Mouse (Mus musculus): Measurements from ENCODE around the gene Robo2. TPM values are rescaled to one million over a fixed set of nuclear protein-coding genes. Genes with fewer than 3 reads are reported as not detected.

Gene Robo2
- polyA plus RNA-seq, 1 experiment from 2014 or later = 65.3 TPM

DNA sequence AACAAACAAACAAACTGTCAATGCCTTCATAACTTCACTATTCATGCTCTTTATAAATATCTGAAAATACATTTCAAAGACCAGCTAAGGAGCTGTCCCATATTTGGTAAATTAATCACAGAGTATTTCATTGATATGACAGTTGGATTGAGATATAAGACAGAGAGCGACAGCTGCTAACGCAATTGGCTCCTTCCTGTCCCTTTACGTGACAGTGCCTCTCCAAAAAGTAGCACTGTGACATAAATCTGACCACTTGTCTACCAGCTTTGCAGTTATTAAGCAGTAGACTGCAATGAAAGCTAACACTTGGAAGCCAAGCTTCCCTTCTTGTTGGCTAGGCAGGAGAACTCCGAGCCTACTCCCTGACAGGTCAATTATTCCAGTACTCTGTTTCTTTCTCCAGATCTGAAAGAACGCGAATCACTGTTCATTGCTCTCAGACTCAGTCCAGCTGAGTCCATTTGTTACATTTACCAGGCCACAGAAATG is 452.1 kb downstream of the Robo2 start:
- no peak overlapping the region for H3K4me3 ChIP-seq (replicated peaks)
- no peaks in the 10 kb centered on the region for H3K4me1 ChIP-seq
- H3K9ac ChIP-seq = no peak overlapping the region
- no peak for ATAC-seq (ENCODE audit: low FRiP score)
- H3K36me3 ChIP-seq (replicated peaks) = no peaks in the 10 kb centered on the region
- no peak overlapping the region for H3K27ac ChIP-seq
- no peaks in the 10 kb centered on the region for H3K27me3 ChIP-seq
- WGBS = 74% methylated on average over 6 of the region's 6 CpGs
- no peaks in the 10 kb centered on the region for H3K9me3 ChIP-seq
- no peak overlapping the region for H3K4me2 ChIP-seq

GRCm38 (mm10) chr16:73958524-73958846 is 453.1 kb downstream of the Robo2 start:
- ATAC-seq (ENCODE audit: low FRiP score) = no peak
- no peak overlapping the region for H3K4me3 ChIP-seq (replicated peaks)
- no peaks in the 10 kb centered on the region for H3K4me1 ChIP-seq
- H3K9ac ChIP-seq = no peak overlapping the region
- H3K4me2 ChIP-seq = no peak overlapping the region
- no peak overlapping the region for H3K27ac ChIP-seq
- no peaks in the 10 kb centered on the region for H3K9me3 ChIP-seq
- H3K27me3 ChIP-seq = no peaks in the 10 kb centered on the region
- no peaks in the 10 kb centered on the region for H3K36me3 ChIP-seq (replicated peaks)
- 82% methylated on average over 1 of the region's 1 CpGs for WGBS

DNA sequence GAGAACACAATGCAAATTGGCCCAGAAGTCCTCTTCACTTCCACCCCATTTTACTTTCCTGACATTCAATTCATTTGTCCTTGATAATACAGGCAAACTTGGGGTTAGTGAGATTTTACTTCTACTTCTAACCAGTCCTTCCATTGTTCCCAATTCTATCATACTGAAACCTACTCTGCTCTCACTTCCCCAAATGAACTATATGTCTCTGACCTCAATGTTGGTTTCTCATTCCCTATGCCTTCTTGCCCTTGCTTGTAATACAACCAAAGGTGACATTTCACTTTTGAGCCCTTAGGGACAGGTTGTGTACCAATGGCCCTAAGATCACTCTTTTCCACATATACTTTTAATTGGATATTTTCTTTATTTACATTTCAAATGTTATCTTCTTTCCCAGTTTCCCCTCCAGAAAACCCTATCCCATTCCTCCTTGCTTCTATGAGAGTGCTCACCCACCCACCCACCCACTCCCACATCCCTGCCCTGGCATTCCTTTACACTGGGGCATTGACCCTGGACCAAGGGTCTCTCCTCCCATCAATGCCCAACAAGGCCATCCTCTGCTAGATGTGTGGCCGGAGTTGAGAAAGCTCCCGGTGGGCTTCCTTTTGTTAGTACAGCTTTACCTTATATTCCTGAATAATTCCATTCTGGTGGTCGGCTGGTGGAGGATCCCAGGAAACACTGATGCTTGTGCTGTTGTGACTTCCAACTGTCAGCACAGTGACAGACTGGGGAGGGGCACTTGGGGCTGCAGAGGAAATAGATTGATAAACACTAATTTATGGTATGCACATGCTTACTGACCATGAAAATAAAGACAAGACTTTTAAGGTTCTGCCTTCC is 453.7 kb downstream of the Robo2 start:
- ATAC-seq (ENCODE audit: low FRiP score) = no peak
- Histone ChIP-seq H3K9me3 (no peaks in the 10 kb centered on the region), H3K4me2 (no peak overlapping the region), H3K9ac (no peak overlapping the region), H3K4me3 (replicated peaks) (no peak overlapping the region), H3K36me3 (replicated peaks) (no peaks in the 10 kb centered on the region), H3K4me1 (no peaks in the 10 kb centered on the region), H3K27me3 (no peaks in the 10 kb centered on the region), H3K27ac (no peak overlapping the region)
- WGBS = 40% methylated on average over 3 of the region's 3 CpGs

DNA sequence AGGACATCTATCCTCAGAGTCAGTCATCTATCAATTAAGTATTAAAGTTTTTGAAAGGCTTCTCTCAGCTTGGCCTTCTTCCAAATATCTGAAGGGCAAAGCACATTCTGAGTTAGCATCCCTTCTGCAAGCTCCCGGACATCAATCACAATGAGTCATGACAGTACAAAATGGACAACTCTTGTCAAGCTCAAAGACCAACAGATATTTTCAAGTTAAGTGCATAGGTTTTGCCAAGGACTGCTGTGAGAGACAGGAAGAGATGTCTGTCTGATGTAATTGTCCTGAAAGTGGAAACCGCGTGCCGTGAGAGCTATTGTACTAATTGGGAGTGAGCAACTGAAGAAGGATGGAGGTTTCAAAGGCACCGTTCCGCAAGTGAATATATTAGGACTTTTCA is 465.5 kb downstream of the Robo2 start:
- WGBS = 74% methylated on average over 6 of the region's 6 CpGs
- no peak overlapping the region for H3K27ac ChIP-seq
- no peaks in the 10 kb centered on the region for H3K4me1 ChIP-seq
- no peaks in the 10 kb centered on the region for H3K27me3 ChIP-seq
- H3K9ac ChIP-seq = no peak overlapping the region
- no peaks in the 10 kb centered on the region for H3K36me3 ChIP-seq (replicated peaks)
- no peaks in the 10 kb centered on the region for H3K9me3 ChIP-seq
- no peak for ATAC-seq (ENCODE audit: low FRiP score)
- H3K4me3 ChIP-seq (replicated peaks) = no peak overlapping the region
- H3K4me2 ChIP-seq = no peak overlapping the region

DNA sequence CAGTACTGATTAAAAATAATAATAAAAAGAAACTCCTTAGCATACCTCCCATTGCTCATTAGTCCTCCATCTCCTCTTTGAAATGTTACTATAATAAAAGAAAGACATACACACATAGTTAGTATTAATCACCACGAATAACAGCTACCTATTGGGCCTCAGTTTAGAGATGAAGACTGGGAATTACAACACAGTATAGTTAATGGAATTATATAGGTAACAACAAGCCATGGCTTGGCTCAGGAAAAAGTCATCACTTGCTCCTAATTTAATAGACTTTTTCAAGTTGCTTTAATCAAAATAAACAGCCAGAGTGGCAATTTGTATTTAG is 471.4 kb downstream of the Robo2 start:
- no peaks in the 10 kb centered on the region for H3K36me3 ChIP-seq (replicated peaks)
- H3K9me3 ChIP-seq = no peaks in the 10 kb centered on the region
- WGBS = 76% methylated on average over 1 of the region's 1 CpGs
- no peaks in the 10 kb centered on the region for H3K27me3 ChIP-seq
- H3K27ac ChIP-seq = no peak overlapping the region
- H3K4me1 ChIP-seq = no peaks in the 10 kb centered on the region
- no peak for ATAC-seq (ENCODE audit: low FRiP score)
- H3K4me2 ChIP-seq = no peak overlapping the region
- H3K9ac ChIP-seq = no peak overlapping the region
- H3K4me3 ChIP-seq (replicated peaks) = no peak overlapping the region

DNA sequence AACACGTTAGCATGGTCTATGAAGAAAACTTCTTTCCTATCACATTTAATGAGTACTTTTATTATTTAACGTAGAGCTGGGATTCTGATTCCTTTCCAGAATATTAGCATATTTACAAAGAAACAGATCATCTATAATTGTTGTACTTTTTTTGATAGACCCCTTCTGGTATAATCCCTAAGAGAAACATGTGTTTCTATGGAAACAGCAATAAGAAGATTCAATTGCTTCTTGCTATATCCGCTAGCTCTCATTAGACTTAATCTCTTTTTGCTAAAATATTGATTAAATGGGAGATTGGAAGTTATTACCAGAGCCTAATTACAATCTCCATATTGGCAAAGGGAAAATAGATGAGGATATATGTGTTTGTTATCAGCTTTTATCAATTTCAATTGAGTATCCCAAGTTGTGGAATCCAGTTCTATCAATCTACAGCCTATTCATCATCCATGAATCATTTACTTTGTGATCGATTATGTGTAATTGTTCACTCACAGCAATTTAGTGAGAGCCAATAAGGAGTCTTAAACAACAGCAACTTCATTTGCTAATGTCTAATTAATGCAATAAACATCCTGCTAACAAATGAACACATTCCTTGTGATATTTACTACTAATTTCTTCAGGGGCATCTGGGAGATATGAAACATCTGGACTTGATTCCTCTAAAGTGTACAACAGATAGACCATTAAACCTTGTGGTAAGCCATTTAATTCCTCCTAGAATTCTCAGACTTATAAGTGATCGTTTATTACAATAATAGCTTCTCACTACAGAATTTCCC is 472.0 kb downstream of the Robo2 start:
- Histone ChIP-seq H3K9me3 (no peaks in the 10 kb centered on the region), H3K36me3 (replicated peaks) (no peaks in the 10 kb centered on the region), H3K4me2 (no peak overlapping the region), H3K27me3 (no peaks in the 10 kb centered on the region), H3K9ac (no peak overlapping the region), H3K4me3 (replicated peaks) (no peak overlapping the region), H3K27ac (no peak overlapping the region), H3K4me1 (no peaks in the 10 kb centered on the region)
- no peak for ATAC-seq (ENCODE audit: low FRiP score)
- WGBS = 83% methylated on average over 5 of the region's 5 CpGs

GRCm38 (mm10) chr16:73930323-73930722 is 481.3 kb downstream of the Robo2 start:
- Histone ChIP-seq H3K4me3 (replicated peaks) (no peak overlapping the region), H3K27ac (no peak overlapping the region), H3K27me3 (no peaks in the 10 kb centered on the region), H3K36me3 (replicated peaks) (0 out of 2 replicates have a peak, but pooled peaks cover 3% of the 10 kb centered on the region), H3K4me2 (no peak overlapping the region), H3K4me1 (peaks cover 3% of the 10 kb centered on the region; the same call in 1 of the 2 replicates), H3K9me3 (no peaks in the 10 kb centered on the region), H3K9ac (no peak overlapping the region)
- 90% methylated on average over 4 of the region's 4 CpGs for WGBS
- no peak for ATAC-seq (ENCODE audit: low FRiP score)

GRCm38 (mm10) chr16:73927481-73927880 is 484.1 kb downstream of the Robo2 start:
- H3K36me3 ChIP-seq (replicated peaks) = no peaks in the 10 kb centered on the region
- WGBS = 8% methylated on average over 3 of the region's 3 CpGs
- no peak overlapping the region for H3K27ac ChIP-seq
- peaks cover 3% of the 10 kb centered on the region; the same call in 1 of the 2 replicates for H3K4me1 ChIP-seq
- no peaks in the 10 kb centered on the region for H3K9me3 ChIP-seq
- peak; percentile 49; the same call in 1 of the 2 replicates for ATAC-seq (ENCODE audit: low FRiP score)
- H3K9ac ChIP-seq = no peak overlapping the region
- H3K4me3 ChIP-seq (replicated peaks) = no peak overlapping the region
- no peaks in the 10 kb centered on the region for H3K27me3 ChIP-seq
- no peak overlapping the region for H3K4me2 ChIP-seq

- no peaks in the 10 kb centered on the region for H3K9me3 ChIP-seq
- no peaks in the 10 kb centered on the region for H3K36me3 ChIP-seq (replicated peaks)
- no peaks in the 10 kb centered on the region for H3K4me1 ChIP-seq
- WGBS = 95% methylated on average over 4 of the region's 4 CpGs
- H3K27me3 ChIP-seq = no peaks in the 10 kb centered on the region
- H3K4me3 ChIP-seq (replicated peaks) = no peak overlapping the region
- no peak overlapping the region for H3K9ac ChIP-seq
- ATAC-seq (ENCODE audit: low FRiP score) = no peak
- H3K27ac ChIP-seq = no peak overlapping the region
- no peak overlapping the region for H3K4me2 ChIP-seq
Observed at GRCm38 (mm10) chr16:73915425-73915824, 496.2 kb downstream of the Robo2 start.

DNA sequence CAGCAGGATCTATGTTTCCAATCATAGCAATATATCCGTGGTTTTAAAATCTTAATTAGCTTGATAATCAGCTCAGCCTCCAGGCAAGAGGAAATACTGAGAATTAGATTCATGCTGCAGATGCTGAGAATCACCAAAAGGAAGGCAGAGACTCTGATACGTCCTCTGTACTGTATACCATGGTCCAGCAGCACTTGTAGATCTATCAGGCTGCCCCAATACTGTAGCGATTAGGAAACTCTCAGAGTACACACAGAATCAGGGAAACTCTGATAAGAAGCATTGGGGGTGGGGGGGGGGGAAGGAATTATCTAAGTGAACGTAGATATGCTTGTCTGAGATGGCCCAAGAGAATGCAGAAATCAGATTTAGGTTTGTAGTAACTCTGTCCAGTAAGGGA is 496.7 kb downstream of the Robo2 start:
- no peaks in the 10 kb centered on the region for H3K9me3 ChIP-seq
- ATAC-seq (ENCODE audit: low FRiP score) = no peak
- no peak overlapping the region for H3K9ac ChIP-seq
- no peak overlapping the region for H3K4me2 ChIP-seq
- no peak overlapping the region for H3K27ac ChIP-seq
- no peaks in the 10 kb centered on the region for H3K36me3 ChIP-seq (replicated peaks)
- no peaks in the 10 kb centered on the region for H3K4me1 ChIP-seq
- no peaks in the 10 kb centered on the region for H3K27me3 ChIP-seq
- WGBS = 65% methylated on average over 4 of the region's 4 CpGs
- H3K4me3 ChIP-seq (replicated peaks) = no peak overlapping the region

DNA sequence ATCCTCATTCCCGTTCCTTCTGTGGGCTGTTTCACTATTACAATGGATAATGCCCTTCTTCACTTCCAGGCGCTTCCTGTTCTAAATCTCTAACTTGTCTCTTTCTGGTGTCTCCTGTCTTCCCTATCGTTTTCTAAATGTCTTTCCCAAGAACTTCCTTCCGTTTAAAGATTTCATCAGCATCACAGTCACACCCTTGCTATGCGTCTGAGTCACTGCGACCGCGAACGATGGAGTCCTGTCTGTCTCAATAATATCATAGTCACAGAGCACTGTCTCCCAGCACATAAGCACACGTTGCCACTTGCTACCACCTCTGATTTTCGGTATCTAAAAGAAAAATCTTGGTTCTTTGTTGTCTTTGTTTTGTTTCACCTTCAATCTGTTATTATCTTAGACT is 503.1 kb downstream of the Robo2 start:
- Histone ChIP-seq H3K27me3 (no peaks in the 10 kb centered on the region), H3K9me3 (no peaks in the 10 kb centered on the region), H3K4me3 (replicated peaks) (no peak overlapping the region), H3K27ac (no peak overlapping the region), H3K9ac (no peak overlapping the region), H3K4me2 (no peak overlapping the region), H3K4me1 (no peaks in the 10 kb centered on the region), H3K36me3 (replicated peaks) (no peaks in the 10 kb centered on the region)
- no peak for ATAC-seq (ENCODE audit: low FRiP score)
- 89% methylated on average over 11 of the region's 11 CpGs for WGBS

- no peaks in the 10 kb centered on the region for H3K27me3 ChIP-seq
- WGBS = 93% methylated on average over 11 of the region's 11 CpGs
- no peak overlapping the region for H3K27ac ChIP-seq
- ATAC-seq (ENCODE audit: low FRiP score) = no peak
- no peaks in the 10 kb centered on the region for H3K9me3 ChIP-seq
- no peak overlapping the region for H3K4me2 ChIP-seq
- no peak overlapping the region for H3K9ac ChIP-seq
- no peak overlapping the region for H3K4me3 ChIP-seq (replicated peaks)
- H3K36me3 ChIP-seq (replicated peaks) = no peaks in the 10 kb centered on the region
- no peaks in the 10 kb centered on the region for H3K4me1 ChIP-seq
Observed at GRCm38 (mm10) chr16:73896856-73897255, 514.8 kb downstream of the Robo2 start.
